Mouse (Mus musculus): ENCODE data around the gene Hmcn1.

The Hmcn1 gene

DNA sequence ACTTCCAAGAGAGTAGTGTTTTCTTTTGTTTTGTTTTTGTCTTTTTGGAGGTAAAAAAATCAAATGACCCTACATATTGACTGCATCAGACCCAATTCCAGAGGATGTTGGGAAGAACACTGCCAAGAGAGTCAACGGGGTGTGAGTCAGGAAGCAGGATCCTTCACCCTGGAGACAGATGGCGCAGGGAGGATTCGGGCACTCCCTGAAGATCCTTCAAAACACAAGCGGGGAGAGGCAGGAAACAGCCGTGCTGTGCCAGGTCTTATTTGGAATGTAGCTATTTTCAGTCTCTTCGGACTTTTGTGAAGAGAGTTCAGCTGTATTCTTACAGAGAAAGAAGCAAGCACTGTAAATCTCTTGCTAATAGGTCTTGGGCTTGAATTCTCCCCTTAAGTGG, 120.0 kb downstream of the Hmcn1 start:
- DNase-seq (ENCODE audit: low spot score), result no peak

DNA sequence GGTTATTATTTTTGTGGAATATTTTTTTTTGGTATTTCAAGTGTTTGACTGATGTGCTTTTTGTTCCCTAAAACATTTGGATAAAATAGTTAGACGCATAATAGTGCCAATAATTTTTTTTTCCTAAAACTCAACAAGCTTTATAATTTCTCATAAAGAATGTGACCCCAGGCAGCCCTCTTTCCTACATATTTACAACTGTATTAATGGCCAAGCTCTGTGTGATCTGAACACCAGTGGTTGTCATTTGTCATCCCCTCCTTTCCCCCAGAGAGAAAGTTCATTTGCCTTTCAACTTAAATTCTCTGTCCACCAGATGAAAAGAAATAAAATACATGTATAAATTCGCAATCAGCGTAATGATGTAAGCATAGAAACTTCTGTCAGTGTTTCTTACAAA, 121.1 kb downstream of the Hmcn1 start:
- DNase-seq (ENCODE audit: low spot score), result no peak

DNA sequence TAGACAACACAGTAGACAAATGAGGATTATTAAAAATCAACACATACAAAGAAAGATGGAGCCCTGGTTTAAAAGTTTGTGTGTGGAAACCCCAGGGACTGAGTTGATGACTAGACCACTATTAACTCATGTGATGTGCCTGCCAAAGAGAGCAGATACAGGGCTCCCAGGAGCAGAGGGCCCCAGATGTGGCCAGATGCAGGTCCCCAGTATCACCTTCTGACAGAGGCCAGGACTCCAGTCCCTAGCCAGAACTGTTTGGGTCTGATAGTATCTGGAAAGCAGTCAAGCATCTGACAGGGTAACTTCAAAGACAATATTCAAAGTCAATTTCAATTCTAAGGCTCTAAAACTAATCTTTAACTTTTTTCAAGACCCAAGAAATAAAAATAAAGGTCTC, 124.0 kb downstream of the Hmcn1 start:
- no peak for DNase-seq (ENCODE audit: low spot score)

DNA sequence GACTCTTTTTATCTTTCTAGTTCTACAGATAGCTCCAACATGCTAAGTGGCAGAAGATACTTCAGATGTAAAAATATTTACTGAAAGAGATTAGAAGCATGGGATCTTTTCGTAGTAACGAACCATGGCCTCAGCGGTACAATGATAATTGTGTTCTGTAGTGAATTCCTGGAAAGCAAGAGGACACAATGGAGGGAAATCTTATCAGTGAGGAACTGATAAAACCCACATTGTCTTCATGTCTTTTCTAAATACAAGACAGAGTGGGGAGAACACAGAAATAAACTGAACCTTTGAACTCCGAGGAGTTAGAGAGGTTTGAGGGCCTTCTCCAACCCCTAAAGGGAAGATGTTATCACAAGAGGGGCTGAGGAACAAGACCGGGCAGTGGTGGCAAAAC, 126.6 kb downstream of the Hmcn1 start:
- no peak for DNase-seq (ENCODE audit: low spot score)

DNA sequence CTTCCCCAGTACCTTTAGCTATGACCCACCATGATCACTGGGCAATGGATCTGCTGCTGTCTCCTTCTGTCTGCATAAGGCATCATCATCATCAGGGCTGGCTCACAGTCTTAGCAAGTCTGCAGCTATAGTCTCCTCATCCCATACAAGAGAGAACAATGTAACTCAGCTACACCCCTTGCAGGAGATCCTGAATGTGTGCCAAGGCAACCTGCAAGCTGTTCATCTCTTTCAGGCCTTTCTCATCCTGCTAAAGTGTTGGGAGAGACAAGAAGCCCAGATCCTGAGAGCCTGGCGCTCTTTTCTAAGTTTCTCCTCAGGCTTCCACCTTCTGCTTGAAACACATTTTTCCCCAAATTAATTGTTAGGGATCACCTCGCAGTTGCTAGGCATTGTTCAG, 135.5 kb downstream of the Hmcn1 start:
- DNase-seq (ENCODE audit: low spot score), result no peak

DNA sequence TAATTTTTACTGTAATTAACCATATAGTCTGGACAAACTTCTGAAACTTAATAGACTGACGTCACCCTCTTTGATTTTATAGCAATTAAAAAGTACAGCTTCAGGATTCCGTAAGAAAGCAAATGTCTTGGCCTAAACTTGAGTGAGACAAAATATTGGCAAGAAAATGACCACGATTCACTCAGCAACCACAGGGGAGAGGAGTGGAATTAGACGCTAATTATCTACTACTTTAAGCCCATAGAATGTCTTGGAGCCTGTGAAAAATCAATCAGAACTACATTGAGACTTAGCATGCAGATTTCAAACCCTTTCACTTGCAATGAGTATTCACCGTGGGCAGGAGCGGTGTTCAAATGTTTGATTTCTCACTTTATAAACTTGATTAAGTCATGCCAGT, 159.8 kb downstream of the Hmcn1 start:
- no peak for DNase-seq (ENCODE audit: low spot score)

DNA sequence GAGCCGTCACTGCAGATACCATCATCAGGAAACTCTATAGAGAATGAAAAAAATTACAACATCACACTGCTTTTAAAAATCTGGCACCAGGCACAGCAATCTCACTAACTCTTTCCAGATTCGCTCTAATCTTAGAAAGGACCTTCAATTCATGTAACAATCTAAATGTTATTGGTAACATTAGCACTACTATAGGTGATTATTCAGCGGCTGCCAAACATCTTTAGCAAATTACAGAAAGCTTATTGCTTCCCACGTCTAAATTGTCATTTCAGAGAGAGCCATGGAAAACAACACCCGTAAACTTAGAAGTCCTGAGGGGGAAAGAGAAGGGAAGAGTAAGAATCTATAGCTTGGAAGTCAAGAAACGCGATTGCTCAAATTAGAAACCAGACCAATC, 163.4 kb downstream of the Hmcn1 start:
- no peak for DNase-seq (ENCODE audit: low spot score)

DNA sequence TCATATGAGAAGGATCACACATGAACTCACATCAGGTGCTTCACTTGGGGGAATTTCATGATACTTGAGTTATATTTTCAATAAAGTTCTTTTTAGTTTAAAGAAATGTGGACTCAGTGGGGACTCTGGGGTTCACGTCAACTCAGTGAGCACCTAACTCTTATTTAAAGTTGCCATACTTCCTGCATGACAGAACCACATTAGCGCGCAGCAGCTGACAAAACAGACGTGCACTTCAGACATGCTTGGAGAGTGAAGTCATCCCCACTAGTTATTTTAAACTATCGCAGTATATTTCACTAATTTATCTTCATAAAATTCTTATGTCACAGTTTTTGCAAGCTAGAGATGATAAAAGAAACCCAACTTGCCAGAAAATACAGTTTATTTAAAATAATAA, 166.1 kb downstream of the Hmcn1 start:
- no peak for DNase-seq (ENCODE audit: low spot score)

DNA sequence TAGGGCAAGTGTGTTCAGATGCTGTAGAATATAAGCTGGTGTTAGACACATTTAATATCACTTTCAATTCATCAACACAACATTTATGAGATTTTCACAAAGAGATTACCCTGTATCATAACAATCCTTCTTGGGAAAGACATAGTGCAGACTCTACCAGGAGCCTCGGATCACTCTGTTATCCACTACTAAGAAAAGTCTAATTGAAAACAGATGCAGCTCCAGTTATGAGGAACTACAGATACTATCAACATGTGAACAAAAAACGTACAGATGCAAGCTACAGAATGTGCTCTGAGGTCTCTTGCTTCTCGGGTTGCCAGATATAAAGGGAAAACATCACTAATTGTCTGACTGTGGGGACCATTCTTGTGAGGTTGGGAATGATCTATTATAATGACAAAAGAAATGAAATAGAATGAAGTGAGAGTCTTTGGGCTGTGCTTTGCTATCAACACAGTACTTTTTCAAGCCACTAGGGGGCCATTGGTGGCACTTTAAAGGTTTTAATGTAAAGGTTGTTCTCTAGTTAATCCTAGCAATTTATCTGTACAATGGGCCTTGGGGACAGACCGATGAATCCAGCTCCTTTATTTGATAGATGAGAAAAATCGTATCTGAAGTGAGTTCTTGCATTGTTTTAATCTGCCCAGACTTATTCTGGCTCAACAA, 168.8 kb downstream of the Hmcn1 start:
- no peak for DNase-seq (ENCODE audit: low spot score)

DNA sequence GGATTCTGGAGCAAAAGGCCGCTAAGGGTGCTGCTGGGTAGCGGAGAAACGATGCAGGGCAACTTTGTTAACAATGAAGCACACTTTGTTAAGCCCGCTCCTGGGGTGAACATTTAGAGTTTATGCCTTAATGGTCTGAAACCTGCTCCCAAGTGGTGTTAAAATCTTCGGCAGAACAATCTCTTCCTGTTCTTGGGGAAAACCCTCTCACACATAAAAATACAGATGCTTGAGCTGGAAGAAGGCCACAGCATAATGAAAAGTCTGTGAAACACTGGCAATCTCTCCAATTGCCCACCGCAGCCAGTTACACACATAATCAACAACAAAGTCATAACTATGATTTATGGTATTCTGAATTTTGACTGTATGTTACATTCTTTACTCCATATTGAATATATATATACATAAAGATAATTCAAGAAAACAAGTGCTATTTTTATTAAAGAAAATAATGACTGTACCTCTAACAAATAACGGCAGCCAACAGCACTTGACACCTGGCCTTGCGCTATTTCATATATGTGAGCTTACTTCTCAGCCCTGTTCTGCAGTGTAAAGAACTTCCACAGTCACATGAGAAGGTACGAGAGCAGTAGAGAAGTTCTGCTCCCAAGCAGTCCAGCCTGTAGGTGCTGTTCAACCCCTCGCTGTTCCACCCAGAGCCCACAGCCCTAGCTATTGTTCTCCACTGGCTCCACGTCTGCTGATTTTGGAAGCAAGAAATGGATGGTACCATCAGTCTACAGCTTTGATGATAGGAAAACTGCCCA, 177.0 kb downstream of the Hmcn1 start:
- DNase-seq (ENCODE audit: low spot score), result no peak

DNA sequence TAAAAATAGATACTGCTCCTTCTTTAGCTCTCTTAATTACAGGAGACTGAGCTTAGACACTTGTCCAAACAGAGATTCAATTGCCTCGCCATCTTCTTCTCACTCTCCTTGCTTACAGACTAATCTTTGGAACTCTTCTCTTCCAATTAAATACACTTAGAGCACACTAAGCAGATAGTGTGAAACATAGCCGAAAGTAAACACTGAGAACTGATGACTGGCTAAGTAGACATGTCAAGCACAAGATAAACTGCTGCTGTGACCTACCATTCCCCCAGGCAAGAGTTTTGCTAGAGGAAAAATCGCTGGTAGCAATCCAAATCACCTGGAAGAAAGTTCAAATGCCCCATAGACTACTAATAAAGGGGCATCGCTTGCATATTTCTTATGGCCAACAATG, 178.3 kb downstream of the Hmcn1 start:
- no peak for DNase-seq (ENCODE audit: low spot score)

DNA sequence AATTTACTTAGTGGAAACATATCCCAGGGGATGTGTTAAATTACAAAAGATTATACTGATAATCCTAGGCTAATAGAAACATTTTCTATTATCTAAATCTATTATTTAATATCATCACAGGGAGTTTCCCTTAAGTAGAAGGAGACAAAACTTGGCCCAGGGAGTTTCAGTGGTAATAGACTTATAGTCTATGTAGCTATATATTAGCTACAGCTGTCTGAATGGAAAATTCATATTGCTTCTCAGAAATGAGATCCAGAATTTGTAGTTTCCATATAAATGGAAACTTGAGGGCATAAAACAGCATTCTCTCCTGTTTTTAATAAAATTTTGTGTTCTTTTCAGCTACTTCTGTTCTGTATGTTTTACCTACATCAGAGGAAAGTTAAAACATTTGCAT, 179.9 kb downstream of the Hmcn1 start:
- no peak for DNase-seq (ENCODE audit: low spot score)

DNA sequence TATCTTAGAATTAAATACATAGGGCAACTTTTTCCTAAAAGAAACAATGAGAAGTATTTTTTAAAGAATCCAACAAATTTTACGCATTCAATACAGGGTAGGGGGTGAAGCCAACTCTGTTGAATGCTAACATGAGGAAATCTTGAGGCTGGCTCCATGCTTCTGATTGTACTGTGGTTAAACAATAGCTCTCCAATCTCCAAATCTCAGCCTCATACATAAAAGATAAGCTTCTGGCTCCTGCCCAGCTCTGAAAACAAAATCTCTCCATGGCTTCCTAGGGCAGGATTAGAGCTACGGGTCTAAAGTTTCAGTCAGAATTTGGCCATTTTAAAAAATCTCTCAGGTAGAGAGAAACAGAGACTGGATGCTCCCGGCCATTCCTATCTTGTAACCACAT, 186.4 kb downstream of the Hmcn1 start:
- DNase-seq (ENCODE audit: low spot score), result no peak

DNA sequence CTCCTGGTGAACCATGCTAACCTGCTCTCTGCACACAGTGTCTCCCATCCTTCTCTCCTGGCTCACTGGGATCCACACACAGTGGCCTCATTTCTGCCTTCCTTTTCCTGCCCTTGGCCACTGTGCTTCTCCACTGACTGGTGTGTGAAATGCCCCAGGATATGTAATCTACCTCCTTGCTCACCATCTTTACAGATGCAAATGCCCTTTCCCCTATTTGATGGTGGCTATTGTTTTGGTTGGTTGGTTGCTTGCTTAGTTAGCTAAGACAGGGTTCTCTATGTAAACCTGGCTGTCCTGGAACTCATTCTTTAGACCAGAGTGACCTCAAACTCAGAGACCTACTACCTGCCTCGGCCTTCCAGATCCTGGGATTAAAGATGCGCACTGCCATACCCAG, 187.8 kb downstream of the Hmcn1 start:
- DNase-seq (ENCODE audit: low spot score), result no peak

DNA sequence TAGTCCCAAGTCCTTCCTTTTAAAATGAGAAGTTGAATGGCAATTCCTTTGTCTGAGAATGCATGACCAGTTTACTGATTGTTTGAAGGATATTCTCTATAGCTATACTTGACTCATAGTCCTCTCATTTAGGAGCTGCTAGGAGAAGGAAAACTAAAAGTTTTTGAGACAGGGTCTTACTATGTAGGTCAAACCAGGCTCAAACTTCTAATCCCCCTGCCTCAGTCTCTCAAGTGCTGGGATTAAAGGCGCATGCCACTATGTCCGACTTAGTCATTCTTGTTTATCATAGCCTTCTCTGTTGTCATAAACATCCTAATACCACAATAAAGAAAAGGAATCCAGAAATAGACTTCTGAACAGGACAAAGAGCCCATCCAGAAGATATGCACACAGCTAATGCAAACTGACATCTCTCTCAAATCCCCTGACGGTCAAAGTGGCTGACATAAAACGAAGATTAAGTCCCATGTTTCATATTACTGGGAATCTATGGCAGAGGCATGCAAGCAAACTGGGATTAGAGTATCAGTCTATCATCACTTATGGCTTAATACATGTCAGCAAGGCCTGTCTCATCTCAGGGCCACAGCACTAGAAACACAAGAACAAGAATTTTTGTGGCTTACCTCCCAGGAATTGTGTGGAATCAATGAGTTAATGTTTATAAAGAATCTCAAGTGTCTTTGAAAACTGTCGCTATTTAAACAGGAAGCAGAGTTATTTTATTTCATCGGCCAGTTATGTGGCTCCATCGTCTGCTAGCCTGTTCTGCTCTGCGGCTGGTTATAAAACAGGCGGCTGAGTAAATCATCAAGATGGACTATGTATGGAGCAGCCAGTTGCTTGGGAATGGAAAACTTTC, 188.8 kb downstream of the Hmcn1 start:
- DNase-seq (ENCODE audit: low spot score), result no peak

DNA sequence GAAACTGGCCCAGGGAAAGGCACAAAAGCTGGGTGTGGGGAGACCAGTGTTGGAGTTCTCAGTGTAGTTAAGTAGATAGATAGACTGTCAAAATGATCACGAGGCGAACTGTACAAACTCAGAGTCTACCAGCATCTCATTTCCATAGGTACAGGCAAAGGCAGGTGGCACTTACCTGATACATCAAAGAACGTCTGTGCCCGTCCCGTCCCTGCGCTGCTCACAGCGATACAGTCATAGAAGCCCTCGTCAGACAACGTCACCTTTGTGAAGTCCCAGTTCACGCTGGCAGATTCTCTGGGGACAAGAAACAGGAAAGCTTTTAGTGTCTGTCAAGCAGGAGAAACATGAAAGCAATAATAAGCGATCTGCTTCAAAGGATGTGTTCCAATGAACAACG, 190.6 kb downstream of the Hmcn1 start:
- no peak for DNase-seq (ENCODE audit: low spot score)

DNA sequence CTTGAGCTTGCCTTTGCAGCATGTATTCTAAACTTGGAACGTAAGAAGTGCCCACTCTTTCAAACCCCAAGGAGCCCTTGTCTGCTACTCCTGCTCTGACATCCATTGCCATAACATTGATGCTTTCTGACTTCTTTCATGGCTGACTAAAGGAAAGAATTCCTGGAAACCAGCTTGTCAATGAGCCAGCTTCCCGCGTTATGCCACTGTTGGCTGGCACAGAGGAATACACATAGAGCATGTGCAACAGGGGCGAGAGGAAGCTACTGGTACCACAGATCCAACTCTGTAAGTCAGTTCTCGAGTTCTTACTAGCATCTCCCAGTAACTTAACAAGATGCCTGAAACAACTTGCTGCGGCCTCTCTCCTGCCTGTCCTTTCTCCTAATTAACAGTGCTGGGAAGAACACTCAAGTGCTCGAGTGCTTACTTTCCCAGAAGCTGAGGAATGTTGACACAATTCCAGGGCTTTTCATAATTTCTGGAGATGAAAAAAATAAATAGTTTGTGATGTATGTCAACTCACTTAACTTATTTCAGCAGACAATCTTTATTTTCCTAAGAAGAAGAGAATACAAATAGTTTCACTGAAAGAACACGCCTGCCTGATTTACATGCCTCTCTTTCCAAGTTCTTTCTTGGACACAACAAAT, 192.5 kb downstream of the Hmcn1 start:
- no peak for DNase-seq (ENCODE audit: low spot score)

DNA sequence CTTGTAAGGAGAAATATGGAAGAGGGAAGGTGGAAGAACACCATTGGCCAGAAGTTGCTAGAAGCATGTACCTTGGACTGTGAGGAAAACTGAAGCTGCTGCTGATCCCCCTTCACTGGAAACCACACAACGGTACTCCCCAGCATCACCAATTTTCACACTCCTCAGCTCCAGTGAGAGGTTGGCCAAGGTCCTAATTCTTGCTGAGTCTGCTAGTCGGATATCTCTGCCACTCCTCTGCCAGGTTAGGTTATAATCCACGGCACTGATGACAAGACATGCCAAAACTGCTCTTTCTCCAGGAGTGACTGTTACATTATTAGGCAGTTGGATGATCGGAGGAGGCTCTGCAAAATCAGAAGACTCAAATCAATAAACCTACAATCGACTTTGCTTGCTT, 194.6 kb downstream of the Hmcn1 start:
- DNase-seq (ENCODE audit: low spot score), result no peak

DNA sequence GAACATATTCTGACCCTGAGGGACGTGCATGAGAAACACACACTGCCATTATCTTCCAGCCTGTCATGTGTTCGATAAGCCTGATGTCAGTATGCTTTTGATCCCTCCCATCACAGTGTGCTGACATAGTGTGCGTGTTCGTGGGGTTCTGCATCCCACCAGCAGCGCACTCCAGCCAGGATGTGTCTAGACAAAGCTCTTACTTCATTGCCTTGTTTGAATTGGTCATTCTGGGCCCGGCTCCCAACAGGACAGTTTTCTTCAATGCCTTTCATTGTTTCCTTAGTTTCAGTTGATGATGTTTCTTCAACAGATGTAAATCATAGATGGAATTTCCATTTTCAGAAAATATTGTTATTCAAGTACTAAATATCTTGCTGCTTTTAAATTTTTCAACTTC, 206.5 kb downstream of the Hmcn1 start:
- DNase-seq (ENCODE audit: low spot score), result no peak

DNA sequence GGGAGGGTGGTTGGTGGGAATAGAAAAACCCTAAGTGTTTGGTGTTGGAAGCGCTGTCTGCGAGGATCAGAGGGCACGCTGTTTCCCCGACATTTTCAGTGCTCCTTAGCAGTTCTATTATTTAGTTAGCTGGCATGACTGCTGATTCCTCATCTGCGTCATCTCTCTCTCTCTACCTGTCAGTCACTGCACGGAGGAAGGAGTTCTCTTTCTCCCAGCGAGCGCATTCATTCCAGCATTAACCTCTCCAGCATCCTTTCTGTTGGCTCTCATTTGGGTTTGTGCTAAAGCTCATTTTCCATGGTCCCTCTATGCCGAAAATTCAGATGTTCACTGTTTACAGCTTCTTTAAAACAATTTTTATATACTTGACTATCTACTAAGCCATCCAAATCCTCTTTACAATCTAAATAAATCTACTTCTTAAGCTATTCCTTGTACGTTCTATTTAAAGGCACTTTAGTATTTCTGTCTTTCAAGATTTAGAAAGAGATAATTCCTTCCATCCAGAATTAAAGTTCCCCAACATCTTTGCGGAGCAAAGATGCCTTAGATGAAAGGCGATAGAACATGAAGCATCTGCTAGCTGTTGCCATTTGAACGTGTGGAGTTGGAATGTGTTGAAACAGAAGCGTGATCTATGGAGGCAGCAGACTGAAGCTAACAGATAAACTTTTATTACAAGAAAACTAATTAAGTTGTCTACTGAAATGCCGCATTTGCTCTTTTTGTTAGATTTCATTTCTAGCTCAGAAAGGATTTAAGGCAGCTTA, 210.0 kb downstream of the Hmcn1 start:
- no peak for DNase-seq (ENCODE audit: low spot score)

DNA sequence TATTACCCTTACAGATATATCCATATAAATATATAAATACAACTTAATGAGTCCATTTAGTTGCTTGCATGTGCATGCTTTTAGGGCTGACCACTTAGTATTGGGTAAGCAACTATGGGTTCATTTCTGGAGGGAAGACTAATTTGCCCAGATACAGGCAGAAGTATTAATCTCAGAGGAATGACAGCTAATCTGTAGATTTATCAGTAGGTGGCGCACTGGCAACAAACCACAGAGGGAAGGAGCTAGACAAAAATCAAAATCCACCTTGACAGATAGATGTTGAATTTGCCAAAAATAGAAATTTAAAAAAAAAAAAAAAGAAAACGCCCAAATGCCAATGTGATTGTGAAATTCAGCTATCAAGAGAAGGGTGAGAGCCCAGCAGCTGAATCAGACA, 213.3 kb downstream of the Hmcn1 start:
- DNase-seq (ENCODE audit: low spot score), result no peak

DNA sequence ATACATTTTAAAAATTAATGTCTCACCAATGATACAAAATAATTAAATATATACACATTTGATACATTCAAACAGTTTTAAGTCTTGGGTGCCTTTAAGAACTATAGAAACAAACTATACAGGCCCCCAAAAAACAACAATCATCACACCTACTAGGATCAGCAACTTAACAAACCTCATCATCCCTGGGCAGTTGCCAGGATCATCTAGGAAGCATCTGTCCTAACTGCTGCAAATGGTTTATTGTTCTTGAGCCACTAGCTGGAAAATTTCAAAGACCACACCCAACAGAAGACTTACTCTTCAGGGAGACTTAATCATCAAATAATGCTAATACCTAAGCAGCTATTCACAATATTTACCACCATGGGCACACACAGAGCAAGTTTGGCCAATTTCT, 216.5 kb downstream of the Hmcn1 start:
- no peak for DNase-seq (ENCODE audit: low spot score)

All from layer of hippocampus, adult 11-12 months (tissue).